Mouse (Mus musculus) urinary bladder, postnatal 10 days (tissue): Measurements from ENCODE around the gene Rbm10.

Experiments
- DNase-seq: peaks from one replicate; pipeline ENCODE4 v3.0.0; 2022; ENCODE audit warnings: low spot score

The Rbm10 gene

DNA sequence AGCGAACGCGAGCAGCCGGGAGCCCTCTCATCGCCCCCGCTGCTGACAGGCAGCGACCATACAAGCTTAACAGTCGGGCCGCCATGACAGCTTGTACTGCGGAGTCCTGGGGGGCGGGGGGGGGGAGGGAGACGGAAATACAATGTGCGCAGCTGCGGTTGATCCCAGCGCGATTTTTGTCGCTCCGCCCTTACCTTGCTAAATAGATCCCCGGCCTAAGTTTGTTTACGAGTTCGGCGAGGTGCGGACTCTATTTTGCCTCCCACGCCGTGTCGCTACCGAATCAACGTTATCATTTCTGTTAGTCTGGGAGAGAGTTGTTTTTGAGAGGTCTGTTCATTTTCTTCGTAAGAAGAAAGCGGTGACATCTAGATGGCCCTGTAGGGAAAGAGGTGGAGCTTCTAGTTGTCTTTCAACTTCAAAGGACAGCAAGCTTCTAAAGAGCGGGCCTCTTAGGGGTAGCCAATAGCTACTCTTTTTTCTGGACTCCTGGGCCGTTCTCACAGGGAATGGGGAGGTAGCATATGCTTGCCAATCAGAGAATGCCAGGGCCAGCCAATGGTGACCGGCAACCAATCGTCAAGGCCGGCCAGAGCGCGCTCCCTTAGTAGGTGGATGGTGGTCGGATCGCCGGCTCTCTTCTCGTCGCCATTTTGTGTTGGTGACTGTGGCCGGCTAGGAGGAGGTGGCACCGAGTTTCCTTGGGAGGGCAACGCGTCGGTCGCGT is at the start of gene Rbm10, which contains the start of gene Ndufb11:
Rbm10 (plus strand) TSS at position 328 of the 727 bp plus-strand sequence.
Ndufb11 (minus strand) TSS at position 444 of the 727 bp plus-strand sequence.
- no peak for DNase-seq

DNA sequence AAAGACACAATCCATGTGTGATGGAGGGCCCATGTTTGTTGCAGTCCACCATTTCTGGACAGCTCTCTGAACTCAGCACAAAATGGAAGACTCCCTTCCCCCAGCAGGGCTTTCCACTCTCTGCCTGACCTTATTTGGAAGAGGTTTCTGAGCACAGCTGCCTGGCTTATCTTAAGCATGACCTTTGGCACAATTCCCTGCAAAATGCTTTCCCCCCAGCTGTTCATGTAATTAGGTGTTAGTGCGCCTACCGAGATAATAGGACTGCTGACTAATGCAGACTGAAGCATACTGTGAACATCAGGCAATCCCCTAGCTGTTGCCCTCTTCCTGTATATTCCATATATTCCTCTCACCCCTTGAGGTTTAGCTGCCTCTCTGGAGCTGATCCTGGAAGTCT is 46.3 kb upstream of the Rbm10 start:
- no peak for DNase-seq

DNA sequence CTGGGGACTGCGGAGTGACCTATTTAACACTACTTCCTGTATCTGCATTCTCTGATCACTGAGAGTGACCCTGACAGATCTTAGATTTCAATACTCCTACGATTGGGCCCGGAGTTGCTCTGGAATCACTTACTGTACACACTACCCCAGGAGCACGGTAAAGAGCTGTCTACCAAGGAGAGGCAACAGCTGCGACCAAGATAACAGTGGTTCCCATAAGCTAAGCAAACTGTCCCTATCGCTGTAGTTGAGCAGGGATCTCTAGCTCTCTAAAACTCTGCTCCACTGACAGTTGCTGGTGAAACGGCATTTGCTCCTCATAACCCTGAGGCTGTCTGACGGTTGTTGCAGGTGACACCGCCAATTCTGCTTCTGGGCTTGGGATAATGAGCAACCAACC is 44.6 kb upstream of the Rbm10 start:
- no peak for DNase-seq

DNA sequence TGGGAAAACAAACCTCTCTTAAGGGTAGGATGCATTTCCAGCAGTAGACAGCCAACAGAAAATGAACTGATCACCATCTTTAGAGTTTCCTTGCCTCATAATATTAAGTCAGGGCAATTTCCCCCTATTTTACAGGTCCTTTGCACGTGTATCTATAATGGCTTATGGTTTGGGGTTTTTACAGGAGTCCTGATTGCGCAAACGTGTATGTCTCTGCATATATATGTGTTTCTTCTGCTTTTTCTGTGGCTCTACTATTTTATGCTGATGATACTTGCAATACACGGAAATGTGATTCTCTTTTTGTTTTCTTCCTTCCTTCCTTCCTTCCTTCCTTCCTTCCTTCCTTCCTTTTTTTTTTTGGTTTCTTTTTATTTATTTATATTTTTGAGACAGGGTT is 43.4 kb upstream of the Rbm10 start:
- no peak for DNase-seq

DNA sequence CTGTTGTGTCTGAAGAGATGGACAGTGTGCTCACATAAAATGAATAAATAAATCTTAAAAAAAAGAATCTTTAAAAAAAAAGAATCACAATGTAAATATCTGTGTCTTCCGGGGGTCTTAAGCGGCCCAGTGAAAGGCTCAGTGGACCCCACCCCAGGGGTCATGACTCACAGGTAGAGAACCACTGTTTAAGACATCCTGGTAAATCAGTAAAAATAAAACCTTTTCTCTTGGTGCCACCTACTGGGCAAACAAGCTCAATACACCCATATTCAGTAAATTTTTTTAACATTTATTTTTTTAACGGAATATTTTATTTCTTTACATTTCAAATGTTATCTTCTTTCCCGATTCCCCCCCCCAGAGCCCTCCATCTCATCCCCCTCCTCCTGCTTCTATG is 29.3 kb upstream of the Rbm10 start:
- DNase-seq, result no peak

DNA sequence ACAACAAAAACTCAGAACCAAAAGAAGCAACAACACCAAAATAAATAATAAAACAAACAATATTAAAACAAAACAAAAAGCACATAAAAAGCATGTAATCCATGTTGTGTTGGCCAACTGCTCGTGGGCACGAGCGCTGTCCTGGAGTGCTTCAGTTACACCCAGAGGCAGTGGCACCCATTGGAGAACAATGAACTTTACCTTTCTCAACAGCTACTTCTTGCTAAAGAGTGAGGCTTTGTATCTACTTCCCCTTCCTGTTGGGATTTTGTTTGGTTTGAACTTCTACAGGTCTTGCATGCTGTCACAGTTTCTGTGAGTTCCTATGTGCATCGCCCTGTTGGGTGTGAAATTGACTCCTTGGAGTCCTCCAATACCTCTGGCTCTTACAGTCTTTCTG is 8.8 kb upstream of the Rbm10 start:
- no peak for DNase-seq

DNA sequence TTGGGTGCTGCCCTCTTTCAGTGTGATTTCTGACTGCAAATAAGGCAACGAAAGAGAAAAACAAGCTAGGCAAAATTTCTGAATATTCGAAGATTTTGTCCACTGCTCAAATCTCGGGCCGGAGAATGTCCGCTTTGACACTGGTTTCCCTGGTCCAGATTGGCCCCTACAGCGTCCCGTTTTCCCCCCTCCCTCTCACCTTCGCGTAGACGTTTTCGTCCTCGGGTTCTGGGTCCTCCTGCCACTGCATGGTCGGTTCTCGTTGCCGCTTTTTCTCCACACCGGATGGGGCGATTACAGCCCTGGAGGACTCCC is 485 bp upstream of the Rbm10 start:
- DNase-seq, result no peak

DNA sequence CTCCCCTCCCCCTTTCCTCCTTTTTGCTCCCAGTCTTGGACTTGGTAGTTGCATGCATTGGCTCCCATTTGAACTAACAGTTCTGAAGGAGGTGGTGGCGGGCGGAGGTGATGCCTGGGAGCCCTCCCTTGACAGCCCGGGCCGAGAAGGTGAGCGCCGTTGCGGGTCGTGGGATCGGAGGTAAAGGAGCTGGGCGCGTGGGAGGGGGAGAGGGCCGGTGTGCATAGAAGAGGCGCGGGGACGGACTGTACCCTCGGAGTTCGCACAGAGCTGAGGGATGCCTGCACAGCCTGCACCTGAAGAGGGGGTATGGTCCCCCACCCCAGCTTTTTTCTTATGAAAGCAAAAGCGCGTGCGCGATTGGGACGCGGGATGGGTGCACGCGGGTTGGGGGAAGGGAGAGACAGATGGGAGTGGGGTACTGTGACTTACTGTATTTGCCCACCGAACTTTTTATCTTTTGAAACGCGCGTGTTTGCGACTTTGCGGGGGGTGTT is 648 bp downstream of the Rbm10 start:
- no peak for DNase-seq

DNA sequence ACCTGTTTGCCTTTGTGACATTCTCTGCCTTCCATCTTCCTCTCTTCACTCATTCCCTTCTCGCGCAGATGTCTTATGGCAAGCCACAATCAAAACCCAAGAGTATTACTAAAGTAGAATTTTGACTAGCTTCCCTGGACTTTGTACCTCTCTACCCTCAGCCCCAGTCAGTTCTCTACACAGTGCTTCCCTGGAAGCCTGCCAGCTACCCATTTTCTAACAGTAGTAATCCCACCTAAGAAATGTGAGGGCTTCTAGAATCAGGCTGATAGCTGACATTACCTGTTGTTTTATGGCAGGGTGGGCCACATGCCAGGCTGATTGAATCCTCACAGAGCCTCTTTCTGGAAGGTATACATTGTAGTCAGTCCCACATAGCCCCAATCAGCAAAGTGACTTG is 20.8 kb downstream of the Rbm10 start:
- no peak for DNase-seq

DNA sequence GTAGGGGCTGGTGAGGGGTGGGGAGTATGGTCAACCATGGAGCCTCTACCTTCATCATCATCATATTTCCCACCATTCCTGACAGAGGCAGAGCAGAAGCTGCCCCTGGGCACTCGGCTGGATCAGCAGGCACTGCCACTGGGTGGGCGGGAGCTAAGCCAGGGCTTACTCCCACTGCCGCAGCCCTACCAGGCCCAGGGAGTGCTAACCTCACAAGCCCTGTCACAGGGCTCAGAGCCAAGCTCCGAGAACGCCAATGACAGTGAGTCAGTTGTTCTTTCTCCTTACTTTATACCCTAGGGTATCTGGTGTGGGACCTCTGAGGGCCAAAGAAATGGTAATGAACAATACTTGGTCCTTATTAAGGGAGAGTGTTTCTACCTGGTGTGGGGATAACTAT is 27.5 kb downstream of the Rbm10 start:
- no peak for DNase-seq

DNA sequence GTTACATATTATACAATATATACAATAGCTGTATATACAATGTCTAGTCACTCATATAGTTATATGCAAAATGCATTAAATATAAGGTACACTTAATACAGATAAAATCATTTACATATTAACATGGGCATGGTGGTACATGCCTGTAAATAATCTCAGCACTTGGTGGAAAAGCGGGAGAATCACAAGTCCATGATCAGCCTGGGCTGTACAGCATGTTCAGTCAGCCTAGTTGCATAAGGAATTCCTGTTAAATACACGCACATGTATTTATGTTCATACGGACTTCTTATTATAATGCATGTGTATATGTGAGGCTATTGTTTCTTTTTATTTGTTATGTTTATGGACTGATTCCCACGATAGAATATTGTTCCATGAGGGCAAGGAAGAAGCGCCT is 40.3 kb downstream of the Rbm10 start:
- DNase-seq, result no peak

DNA sequence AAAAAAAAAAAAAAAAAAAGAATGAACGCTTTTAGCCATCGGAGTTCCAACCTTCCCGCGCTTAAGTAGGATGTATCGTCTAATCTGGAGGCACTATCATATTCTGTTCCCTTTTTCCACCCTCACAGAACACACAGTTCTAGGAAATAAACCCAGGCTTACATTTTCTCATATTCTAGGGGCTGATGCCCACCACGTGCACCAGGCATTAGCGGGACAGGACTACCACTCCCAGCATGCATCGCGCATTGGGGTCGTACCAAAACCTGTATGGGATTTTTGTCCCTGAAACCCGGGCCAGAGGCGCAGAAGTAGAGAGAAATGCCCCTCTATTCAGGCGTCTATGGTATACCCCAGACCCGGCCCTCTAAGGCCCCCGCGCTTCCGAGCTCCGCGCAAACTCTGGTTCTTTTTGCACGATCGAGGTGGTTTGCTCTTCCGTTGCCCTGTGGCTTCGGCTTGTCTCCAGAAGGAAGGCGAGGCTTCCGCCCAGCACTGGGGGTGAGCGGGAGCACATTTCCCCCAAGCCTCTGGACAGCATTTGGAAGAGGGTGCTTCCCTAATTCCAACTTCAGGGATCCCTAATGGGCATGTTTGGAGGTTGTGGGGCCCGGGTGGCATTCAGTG is 40.8 kb downstream of the Rbm10 start, which contains the start of gene Uba1:
Uba1 (plus strand) TSS at position 301 of the 627 bp plus-strand sequence.
- DNase-seq, result no peak

DNA sequence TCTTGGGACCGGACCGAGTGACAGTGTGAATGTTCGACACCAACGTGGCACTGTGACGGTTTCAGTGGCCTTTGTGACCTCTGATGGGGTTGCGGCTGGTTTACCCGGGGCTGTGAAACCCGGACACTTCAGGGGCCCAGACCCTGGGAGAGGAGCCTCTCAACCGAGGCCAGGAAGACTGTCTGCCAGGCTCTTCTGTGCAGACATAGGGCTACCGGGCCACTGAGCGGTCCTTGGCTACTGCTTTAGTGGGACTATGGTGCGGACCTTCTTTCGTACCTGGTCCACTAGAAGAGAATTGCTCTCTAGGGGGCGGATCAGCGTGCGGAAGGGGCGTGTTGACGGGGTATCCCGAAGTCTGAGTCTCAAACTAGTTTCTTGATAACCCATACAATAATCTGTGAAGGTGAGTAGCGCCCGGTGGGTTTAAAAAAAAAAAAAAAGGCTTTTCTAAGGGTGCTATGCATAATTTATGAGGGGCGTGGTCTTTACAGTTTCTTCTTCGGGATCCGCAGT is 41.6 kb downstream of the Rbm10 start:
- no peak for DNase-seq

DNA sequence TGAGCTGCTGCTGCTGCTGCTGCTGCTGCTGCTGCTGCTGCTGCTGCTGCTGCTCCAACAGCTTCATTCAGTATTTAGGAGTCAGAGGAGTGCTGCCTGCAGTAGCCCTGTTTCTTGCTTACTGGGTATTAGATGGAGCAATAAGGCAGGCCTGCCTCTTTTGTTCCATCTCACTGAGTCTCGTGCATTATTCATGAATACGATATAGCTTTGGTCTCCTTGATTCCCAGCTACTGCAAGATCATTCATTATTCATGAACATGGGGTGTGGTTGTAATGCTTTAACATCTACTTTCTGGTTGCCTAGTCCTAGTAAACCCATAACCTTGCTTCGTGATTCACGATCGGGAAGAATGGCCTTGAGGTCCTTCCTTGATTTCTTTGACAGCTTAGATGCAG is 45.0 kb downstream of the Rbm10 start:
- no peak for DNase-seq

DNA sequence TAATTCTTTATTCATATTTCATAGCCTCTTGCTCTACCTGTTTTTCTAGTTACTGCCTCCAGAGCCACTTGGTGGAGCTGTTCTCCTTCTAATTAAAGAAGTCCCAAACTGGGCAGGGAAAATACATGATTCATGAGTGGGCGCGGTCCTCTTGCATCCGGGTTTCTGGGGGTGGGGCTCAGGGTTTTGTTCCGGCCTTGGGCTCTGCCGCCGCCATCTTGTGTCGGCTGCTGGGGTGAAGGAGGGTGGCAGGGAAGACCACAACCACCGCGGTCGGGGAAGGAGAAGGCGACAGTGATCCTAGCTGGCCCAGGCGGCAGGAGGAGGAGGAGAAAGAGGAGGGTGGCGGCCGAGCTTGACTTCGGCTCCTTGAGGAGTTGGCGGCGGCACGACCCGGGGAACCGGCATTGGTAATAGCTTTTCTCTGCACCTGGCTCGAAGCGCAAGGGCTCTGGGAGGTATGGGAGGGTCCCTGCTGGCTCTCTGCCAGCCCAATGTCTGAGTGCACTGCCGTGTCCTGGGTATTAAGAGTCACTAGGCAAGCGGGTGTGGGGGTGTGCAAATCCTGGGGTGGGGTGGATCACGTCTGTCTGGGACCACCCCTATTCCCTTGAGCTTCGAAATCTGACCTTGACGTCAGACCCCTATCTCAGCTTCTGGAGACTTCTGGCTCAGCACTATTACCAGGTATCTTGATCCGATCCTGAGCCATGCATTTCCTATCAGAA is 45.6 kb downstream of the Rbm10 start:
- DNase-seq, result peak; percentile 23

DNA sequence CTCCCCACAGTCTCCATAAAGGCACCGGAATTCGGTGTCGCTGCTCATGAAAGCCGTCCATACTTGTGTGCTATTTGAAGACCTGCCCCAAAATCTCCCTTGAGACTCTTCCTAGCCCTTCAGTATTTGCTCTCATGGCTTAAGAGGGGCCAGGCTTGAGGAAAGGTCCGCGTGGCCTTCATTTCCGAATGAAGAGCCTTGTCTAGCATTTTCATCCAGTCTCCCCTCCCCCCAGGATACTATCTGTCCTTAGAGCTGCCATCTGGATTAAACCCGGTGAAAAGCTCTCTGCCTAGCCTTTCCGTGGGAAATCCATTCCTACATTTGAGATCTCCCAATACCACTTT is 46.1 kb downstream of the Rbm10 start:
- no peak for DNase-seq

DNA sequence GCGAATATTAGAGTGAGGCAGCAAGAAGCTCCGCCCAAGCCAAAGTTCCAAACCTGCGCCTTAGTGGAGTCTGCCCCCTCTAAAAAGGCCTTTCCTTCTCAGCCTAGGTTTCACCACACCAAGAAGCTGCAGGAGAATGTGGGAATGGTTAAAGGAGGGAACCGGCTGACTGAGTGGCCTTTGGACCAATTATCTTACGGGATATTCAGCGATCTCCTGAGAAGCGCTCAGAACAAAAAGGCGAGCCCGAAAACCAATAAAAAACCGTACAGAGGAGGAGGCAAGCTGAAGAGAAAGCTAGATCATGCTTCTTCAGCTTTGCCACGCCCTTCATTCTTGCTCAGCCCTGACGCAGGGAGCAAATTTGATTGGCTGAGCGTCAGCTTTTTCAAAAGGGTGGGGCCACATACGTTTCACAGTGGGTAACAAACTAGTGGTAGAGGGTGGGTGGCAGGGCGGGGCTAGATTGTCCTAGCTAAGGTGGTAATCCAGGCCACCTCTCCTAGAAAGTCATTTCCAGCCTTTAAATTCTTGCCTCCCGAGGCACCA is 70.3 kb downstream of the Rbm10 start, which contains the start of gene Cdk16:
Cdk16 (plus strand) TSS at position 436 of the 549 bp plus-strand sequence.
- peak; percentile 35 for DNase-seq

DNA sequence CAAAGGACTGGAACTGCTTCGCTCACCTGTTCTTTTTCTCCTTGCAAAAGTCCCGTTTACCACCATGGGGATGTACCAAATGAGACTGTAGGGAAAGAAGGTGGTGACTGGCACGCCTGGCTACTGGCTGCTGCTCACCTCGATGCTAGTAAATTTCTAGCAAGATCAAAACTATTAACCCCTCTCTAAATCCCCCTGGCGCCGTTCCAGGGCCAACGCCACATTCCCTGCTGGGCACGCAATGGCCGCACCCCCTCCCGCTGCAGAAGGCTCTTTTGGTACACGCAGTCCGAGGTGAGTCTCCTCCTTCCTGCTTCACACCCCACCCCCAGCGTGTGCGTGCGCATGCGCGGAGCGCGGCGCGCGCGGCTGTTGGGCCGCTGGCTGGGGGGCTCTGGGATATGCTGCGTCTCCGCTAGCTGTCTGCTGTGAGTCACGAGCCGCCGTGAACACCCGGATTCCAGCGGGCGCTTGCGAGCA is 70.8 kb downstream of the Rbm10 start:
- peak; percentile 27 for DNase-seq

DNA sequence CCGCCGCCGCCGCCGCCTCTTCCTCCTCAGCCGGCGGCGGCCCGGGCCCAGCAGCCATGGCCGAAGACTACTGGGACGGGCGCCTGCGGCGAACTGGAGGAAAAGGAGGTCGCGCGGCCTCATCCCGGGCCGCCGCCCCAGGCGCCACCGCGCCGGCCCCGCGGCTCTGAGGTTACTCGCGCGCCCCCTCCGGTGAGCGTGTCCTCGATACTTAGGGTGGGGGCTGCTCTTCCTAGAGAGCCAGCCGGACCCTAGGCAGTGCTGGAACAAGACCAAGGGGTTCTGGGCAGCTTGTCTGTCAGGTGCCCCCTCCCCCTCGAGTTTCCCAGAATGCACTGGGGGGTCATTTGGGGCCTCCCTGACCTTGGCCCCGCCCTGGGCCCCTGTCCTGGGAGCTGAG is 71.3 kb downstream of the Rbm10 start:
- DNase-seq, result no peak

DNA sequence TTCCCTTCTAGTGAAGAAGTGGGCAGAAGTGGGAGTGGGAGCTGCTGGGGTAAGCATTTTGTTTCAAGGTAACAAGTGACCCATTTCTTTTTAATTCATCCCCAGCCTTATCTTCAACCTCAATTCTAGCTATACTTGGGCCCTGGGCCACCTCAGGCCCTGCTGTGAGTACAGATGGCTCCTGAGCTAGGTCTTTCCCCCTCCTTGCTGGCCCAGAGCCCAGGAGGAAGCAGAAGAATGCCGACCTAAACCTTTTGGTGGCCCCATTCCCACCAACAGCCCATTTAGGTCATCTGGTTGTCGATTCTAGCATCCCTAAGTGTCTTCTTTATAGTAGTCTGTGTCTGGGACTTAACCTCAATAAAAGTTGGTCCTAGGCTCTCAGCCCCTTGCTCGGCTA is 74.3 kb downstream of the Rbm10 start:
- no peak for DNase-seq

DNA sequence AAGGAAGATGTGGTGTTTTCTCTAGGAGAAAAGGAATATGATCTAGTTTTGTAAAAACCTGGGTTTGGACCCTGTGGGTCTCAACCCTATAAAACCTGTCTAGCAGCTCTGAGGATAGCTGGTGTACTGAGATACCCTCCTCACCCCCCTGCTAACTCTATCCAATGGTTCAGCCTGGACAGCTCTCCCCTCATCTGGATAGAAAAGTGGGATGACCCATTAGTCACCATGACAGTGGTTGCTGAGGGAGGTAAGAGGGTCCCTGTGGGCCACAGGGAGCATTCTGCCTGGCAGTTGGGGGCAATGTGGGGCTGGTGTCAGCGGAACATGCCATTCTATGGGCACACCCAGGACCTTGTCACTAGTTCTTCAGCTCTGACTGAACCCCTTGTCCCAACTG is 75.3 kb downstream of the Rbm10 start:
- no peak for DNase-seq

DNA sequence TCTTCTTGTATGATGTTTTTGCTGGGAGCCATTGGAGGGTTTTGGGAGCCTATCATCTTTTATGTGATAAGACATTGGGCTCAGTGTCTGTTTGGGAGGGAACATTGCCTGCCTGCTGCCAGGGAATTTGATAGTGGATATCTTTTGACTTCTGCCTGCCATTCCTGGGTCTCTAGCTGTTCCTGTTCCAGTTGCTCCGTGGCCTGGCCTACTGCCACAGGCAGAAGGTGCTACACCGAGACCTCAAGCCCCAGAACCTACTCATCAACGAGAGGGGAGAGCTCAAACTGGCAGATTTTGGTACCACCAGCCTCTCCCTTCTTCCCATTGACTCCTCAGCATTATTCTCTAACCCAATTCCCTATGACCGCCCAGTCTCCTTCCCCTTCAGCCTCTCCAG is 78.5 kb downstream of the Rbm10 start:
- no peak for DNase-seq
